Mouse (Mus musculus) A20 (cell line): ENCODE measurements around the gene Unc5c.

Experiments
- DNase-seq: peaks from one replicate; pipeline ENCODE4 v3.0.0-alpha.2; 2011; ENCODE audit warnings: low read depth, low spot score

The Unc5c gene

GRCm38 (mm10) chr3:141810944-141811343, 345.9 kb downstream of the Unc5c start:
- no peak for DNase-seq

- peak; percentile 28 for DNase-seq
Measured at GRCm38 (mm10) chr3:141811348-141811747, 346.3 kb downstream of the Unc5c start.

- DNase-seq = no peak
Measured at GRCm38 (mm10) chr3:141814776-141815175, 349.8 kb downstream of the Unc5c start.

- no peak for DNase-seq
Measured at GRCm38 (mm10) chr3:141818615-141819312, 353.7 kb downstream of the Unc5c start.

GRCm38 (mm10) chr3:141819331-141819941, 354.4 kb downstream of the Unc5c start:
- no peak for DNase-seq

GRCm38 (mm10) chr3:141828301-141828700, 363.3 kb downstream of the Unc5c start:
- no peak for DNase-seq

GRCm38 (mm10) chr3:141831135-141831534, 366.1 kb downstream of the Unc5c start:
- peak; percentile 55 for DNase-seq

GRCm38 (mm10) chr3:141838864-141839263, 373.8 kb downstream of the Unc5c start:
- peak; percentile 46 for DNase-seq

GRCm38 (mm10) chr3:141849206-141849605, 384.2 kb downstream of the Unc5c start:
- DNase-seq = no peak

GRCm38 (mm10) chr3:141850141-141850540, 385.1 kb downstream of the Unc5c start:
- DNase-seq = no peak

GRCm38 (mm10) chr3:141854339-141854738, 389.3 kb downstream of the Unc5c start:
- no peak for DNase-seq

- no peak for DNase-seq
Measured at GRCm38 (mm10) chr3:141857123-141857522, 392.1 kb downstream of the Unc5c start.

GRCm38 (mm10) chr3:141862816-141863461, 397.9 kb downstream of the Unc5c start:
- DNase-seq = peak; percentile 61

GRCm38 (mm10) chr3:141871805-141872204, 406.8 kb downstream of the Unc5c start:
- no peak for DNase-seq

GRCm38 (mm10) chr3:141872337-141873042, 407.5 kb downstream of the Unc5c start:
- no peak for DNase-seq

- no peak for DNase-seq
Measured at GRCm38 (mm10) chr3:141882496-141882895, 417.5 kb downstream of the Unc5c start.

GRCm38 (mm10) chr3:141884190-141884589, 419.2 kb downstream of the Unc5c start:
- no peak for DNase-seq
